Mouse (Mus musculus) right cerebral cortex, postnatal 36 days (tissue): ENCODE measurements at regions not wholly inside any gene's neighbourhood (a gene's known extent, or its start where the extent isn't known, plus 50 kb on each side); places are given as distances from the start of the nearest gene placed in this dataset.

ENCODE experiments used
- DNase-seq, 2 experiments: peaks; one replicate each; pipeline ENCODE4 v3.0.0; 2022; ENCODE audit warnings: low spot score in 2 of 2, mixed read lengths in 1 of 2

- no peak for DNase-seq
Observed at GRCm38 (mm10) chr11:18165609-18166347, 212.1 kb upstream of the Etaa1 start.

DNA sequence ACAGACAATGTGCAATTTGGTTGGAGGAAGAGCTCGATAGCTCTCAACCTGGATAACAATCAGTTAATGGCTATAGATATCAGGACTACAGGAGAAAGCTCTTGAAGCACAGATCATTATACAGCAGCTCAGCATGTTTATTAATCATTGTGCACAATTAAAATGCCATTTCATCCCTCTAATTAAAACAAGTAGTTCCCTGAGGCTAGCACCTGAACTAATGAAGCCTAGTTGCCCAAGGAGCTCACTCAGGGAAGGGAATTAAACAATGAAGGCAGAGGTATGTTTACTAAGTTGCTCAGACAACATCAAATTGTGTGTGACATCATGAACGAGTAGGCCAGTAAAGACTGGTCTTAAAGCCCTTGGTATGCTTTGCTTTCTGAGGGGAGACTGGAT, 210.3 kb upstream of the Etaa1 start:
- no peak for DNase-seq

DNA sequence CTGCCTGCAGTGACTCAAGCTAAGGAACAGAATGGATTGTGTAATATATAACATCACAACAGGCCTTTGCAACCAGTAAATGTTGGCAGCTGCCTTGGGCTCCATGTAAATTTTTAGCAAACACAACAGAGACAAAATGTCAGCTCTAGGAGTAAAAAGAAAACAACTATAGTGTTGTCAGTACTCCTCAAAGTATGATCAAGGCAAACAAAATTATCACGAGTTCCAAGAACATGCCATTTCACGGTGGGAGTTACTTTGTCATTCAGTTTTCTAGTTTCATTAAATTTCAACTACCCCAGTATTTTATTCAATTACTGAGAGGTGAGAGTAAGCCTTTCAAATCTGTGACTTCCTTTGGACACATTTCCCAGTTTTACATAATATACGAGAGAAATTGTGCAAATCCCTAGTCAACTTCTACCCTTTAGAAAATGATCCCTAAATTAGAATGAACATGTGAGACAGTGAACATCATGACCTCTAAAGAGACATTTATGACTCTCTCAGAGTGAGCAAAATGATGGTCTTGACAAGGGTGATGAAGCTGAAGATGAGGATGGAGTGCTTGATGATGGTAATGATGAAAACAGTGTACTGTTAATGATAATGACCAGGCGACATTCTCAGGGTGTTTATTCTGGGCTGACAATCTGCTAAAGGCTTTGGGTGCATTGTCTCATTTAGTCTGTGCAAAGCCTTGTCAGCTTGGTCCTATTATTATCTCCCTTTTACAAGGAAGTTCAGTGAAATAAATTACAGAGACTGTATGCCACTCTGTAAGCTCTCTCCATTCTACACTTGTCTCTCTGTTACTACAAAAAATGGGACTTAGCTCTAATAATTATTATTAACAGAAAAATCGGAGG, 209.7 kb upstream of the Etaa1 start:
- no peak for DNase-seq

GRCm38 (mm10) chr11:18156506-18156905, 202.8 kb upstream of the Etaa1 start:
- no peak for DNase-seq

- peak in 1 of 2 experiments; percentile 3 for DNase-seq
Observed at GRCm38 (mm10) chr11:18151788-18152563, 198.3 kb upstream of the Etaa1 start.

DNA sequence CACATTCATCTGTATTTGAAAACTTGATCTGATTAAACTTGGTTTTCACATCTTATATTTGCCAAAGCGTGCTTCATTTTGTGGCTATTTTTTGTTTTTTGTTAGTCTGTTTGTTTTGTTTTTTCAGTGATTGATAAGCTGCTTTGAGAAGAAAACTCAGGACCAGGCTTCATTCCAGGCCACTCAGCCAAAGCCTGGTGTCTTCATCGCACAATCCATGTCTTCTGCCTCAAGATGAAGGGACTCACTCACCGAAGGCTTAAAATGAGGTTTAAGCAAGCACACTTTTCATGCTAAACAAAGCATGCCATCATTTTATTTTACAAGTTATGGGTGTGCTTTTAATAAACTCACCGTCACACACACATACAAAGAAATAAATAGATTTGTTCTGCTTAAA, 197.7 kb upstream of the Etaa1 start:
- DNase-seq, result no peak

DNA sequence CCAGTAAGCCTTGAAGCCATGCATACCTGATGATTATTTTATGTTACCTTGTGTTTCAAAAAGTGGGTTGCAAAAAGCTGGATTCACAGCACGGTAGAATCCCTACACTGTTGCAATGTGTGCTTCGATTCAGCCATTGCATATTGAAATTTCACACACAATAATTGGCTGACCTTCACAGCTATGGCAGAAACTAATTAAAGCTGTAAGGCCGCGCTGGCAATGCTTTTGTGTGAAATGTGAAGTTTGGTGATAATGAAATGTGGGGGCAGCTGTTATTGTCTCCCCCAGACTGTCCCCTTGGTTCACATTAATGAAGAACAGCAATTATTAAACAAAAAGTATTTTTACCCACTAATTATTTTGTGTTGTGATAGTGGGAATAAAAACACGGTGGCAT, 173.8 kb upstream of the Etaa1 start:
- no peak for DNase-seq

DNA sequence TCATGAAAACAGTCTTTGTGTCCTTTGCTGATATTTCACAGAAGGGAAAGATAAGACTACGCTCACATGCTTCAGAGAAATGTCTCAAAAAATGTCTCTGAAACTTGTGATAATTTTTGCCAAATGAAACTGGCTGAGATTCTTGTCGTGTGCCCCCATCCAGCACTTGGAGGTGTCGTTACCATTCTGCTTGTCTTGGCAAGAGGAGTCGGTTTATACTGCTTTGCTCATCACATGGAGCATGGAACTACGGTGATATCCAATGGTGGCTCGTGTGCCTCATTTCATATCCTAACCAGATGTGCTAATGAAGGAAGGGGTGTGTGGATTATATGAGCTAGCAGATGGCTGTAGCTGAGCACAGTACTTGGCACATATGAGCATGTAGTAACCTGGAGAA, 169.4 kb upstream of the Etaa1 start:
- peak in 1 of 2 experiments; percentile 16 for DNase-seq

- no peak for DNase-seq
Observed at GRCm38 (mm10) chr11:18122616-18123015, 168.9 kb upstream of the Etaa1 start.

DNA sequence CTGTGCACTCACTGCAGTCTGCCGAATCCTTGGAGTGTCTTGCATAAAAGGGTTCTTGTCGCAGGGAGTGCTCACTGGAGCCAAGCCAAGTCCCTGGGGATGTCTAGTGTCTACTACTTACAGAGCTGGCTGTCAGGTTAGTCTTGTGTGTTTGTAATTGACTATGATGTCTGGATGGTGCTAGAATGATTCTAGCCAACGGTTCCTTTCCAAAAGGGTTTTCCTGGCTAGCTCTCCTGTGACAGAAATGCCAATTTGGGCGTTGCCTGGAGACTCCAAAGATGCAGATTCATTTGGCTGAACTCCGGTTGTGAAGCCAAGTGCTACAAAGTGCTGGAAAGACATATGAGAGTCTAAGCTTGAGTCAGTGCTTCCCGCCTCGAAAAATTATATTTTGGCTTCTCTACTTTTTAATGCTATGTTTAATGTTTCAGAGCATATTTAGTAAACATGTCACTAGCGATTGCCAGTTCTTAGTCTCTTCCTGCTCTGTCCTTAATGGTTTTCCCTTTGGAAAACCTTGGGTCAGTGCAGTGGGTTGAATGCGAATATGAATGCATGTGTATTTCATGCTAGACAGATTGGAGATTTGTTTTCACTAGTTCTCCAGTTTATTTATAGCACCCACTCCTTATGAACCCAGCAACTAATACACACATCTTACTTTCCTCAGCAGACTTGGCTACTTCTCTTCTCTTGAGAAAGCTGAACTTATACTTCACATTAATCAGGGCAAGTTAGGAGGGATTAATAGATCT, 162.2 kb upstream of the Etaa1 start:
- DNase-seq, result peak; percentile 14

- no peak for DNase-seq
Observed at GRCm38 (mm10) chr11:18102841-18103240, 149.2 kb upstream of the Etaa1 start.

GRCm38 (mm10) chr11:18075840-18076435, 122.3 kb upstream of the Etaa1 start:
- no peak for DNase-seq

GRCm38 (mm10) chr11:18070586-18071306, 117.1 kb upstream of the Etaa1 start:
- DNase-seq, result peak in 1 of 2 experiments; percentile 2

GRCm38 (mm10) chr11:18070032-18070374, 116.3 kb upstream of the Etaa1 start:
- no peak for DNase-seq

DNA sequence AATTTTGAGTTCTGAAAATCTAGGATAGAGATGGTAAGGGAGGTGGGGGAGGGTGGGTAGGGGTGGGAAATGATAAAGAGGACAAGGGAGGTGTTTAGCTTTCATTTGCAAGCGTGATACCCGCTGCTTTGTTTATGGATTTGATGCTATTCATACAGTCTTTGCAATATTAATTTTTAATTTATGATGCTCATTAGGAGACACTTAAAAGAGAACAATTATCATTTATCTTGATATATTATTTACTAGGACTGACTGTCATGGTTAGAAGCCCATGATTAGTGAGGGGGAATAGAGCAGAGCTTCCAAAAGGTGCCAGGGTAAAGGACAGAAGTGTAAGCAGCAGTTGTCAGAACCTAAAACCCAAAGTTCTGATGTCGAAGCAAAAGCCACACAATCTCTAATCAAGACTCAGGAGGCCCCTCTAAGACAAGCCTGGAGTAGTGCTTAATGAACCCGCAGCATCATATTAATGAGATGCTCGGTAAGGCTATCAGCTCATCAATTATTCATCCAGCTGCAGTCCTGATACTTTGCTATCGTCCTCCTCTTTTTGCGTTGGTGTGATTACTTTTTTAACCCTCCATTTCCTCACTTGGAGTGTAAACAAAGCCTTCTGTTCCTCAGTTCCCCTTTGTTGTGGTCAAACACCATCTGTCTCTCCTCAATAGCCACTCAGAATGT, 115.8 kb upstream of the Etaa1 start:
- no peak for DNase-seq

DNA sequence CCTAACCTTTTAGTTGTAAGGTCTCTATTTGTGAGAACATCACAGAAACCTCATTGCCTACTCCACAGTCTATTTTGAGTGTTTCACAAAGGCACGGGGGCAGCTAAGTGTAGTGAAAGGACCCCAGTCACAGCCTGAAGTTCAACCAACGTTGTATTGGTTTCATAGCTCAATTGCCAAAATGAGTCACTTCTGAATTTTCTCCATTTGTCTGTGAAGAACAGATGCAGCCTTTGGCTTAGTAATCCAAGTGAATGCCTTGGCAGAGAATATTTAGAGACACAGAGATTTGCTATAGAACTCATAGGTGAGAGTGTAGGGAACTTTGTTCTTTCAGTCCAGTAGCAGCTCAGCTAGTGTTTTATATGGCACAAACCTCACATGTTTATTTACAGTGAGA, 114.4 kb upstream of the Etaa1 start:
- no peak for DNase-seq

DNA sequence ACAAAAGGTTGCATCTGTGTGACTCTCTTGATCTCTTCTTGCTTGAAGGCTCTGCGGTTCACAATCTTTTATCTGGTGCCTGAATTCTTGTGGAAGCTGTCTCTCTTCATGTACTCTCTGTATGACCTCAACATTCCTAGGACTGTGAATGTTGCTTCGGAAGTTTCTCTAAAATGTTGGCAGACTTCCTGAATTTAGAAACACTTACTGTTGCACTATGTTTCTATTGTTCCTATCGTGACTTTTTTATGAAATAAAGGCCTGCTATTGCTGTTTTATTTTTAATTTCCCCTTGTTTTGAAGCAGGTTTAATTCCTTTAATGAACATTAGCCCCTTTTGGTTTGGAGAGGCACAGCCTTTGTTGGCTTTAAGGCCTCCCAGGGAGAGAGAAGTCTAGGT, 114.0 kb upstream of the Etaa1 start:
- DNase-seq, result no peak

DNA sequence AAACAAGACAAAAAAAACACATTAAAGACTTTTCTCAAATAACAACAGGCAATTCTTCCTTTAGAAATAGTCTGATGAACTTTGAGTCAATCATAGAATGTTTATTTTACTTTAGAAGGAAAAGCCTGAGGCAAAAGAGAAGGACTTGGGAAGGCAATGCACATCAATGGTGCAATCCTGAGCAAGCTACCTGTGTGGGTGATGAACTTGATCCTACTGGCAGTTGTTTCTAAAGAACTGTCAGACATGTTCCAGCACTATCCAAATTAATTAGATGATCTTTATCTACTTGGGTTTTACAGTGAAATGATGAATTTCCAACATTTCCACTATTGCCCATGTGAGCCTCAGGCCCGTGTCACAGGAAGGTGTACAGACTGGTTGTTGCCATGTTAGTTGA, 87.9 kb upstream of the Etaa1 start:
- DNase-seq, result no peak

GRCm38 (mm10) chr11:18031049-18031448, 77.4 kb upstream of the Etaa1 start:
- no peak for DNase-seq

- DNase-seq, result no peak
Observed at GRCm38 (mm10) chr11:18022065-18022464, 68.4 kb upstream of the Etaa1 start.
